7 mouse cellular contexts compared by ENCODE assay signal in the genomic region with DNA sequence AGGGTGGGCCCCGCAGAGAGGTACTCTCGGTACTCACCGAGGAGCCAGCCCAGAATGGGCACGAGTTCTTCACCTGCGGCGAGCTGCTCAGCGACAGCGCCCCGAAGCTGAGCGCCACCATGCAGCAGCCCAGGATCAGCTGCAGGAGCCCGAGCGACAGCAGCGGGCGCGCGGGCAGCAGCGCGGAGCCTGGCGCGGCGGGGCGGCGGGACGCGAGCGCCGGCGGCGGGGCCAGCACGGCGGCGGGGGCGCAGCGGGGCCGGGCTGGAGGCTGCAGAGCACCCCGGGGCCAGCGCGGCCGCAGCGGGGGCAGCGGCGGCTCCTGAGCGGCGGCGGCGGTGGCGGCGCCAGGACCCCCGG. TPM values are rescaled to one million over a fixed set of nuclear protein-coding genes. Genes with fewer than 3 reads are reported as not detected.
DNase-seq lines count a peak whose midpoint lies in the region; ATAC-seq and TF ChIP-seq lines count a peak whose summit lies in the region.

No protein-coding gene starts in this region.

- H3K36me3 ChIP-seq in embryonic facial prominence, embryonic 13.5 days, result no peaks in the 10 kb centered on the region
- no peaks in the 10 kb centered on the region for H3K36me3 ChIP-seq in midbrain, postnatal 0 days (ENCODE audit: insufficient read depth, low read length)

- TF ChIP-seq CTCF in midbrain, postnatal 0 days (IDR thresholded peaks at IDR 0.05), result peak; percentile 26; the same call in 1 of the 2 replicates

- intact Hi-C loops in left cerebral cortex, postnatal 4 days (cut with DNase I), result no loop called here

- no peak overlapping the region for H3K27ac ChIP-seq in embryonic facial prominence, embryonic 13.5 days
- H3K27ac ChIP-seq in midbrain, postnatal 0 days (ENCODE audit: low read depth, low read length), result peak overlapping the region; percentile 55

- under 1% methylated on average over 43 of the region's 49 CpGs for WGBS in embryonic facial prominence, embryonic 13.5 days
- 2% methylated on average over 28 of the region's 49 CpGs for WGBS in midbrain, postnatal 0 days

- H3K9ac ChIP-seq in embryonic facial prominence, embryonic 13.5 days, result peak overlapping the region; percentile 69
- H3K9ac ChIP-seq in midbrain, postnatal 0 days (replicated peaks; ENCODE audit: low read length, poor library complexity, severe bottlenecking), result peak overlapping the region; percentile 80

- peak; percentile 60; the same call in 1 of the 2 replicates for ATAC-seq in embryonic facial prominence, embryonic 13.5 days (ENCODE audit: insufficient number of reproducible peaks, insufficient read depth, low FRiP score, low TSS enrichment, low read depth)
- ATAC-seq in midbrain, postnatal 0 days (ENCODE audit: low FRiP score), result peak; percentile 79

- peaks cover 15% of the 10 kb centered on the region for H3K4me1 ChIP-seq in embryonic facial prominence, embryonic 13.5 days
- 0 out of 2 replicates have a peak, but pooled peaks cover 9% of the 10 kb centered on the region for H3K4me1 ChIP-seq in midbrain, postnatal 0 days (ENCODE audit: insufficient read depth, low read length)

- H3K9me3 ChIP-seq in embryonic facial prominence, embryonic 13.5 days, result no peaks in the 10 kb centered on the region
- H3K9me3 ChIP-seq in midbrain, postnatal 0 days (ENCODE audit: low read length), result no peaks in the 10 kb centered on the region

- H3K27me3 ChIP-seq in embryonic facial prominence, embryonic 13.5 days, result peaks cover 71% of the 10 kb centered on the region
- H3K27me3 ChIP-seq in midbrain, postnatal 0 days (ENCODE audit: insufficient read depth, low read length), result peaks cover 9% of the 10 kb centered on the region

- H3K4me2 ChIP-seq in embryonic facial prominence, embryonic 13.5 days, result peak overlapping the region; percentile 98
- peak overlapping the region; percentile 89 for H3K4me2 ChIP-seq in midbrain, postnatal 0 days (ENCODE audit: low read depth, low read length, poor library complexity, severe bottlenecking)

- peak overlapping the region; percentile 61 for H3K4me3 ChIP-seq in embryonic facial prominence, embryonic 13.5 days
- H3K4me3 ChIP-seq in midbrain, postnatal 0 days (ENCODE audit: low read depth, low read length), result peak overlapping the region; percentile 73

- peak; percentile 15 to 56 for DNase-seq in urinary bladder, adult 18-20 months (ENCODE audit: low spot score in 2 of 2)
- no peak for DNase-seq in urinary bladder, postnatal 10 days (ENCODE audit: low spot score)
- DNase-seq in heart, postnatal 4 days, result peak; percentile 47
- peak; percentile 10 for DNase-seq in left cerebral cortex, postnatal 4 days
- DNase-seq in midbrain, postnatal 0 days (ENCODE audit: low spot score), result peak; percentile 45
- DNase-seq in natural killer cell, adult 2 months (ENCODE audit: low spot score in 2 of 2), result no peak

RNA-seq across cellular contexts. Expression of a gene that starts 0.3 kb away (rescaled TPM):
- polyA plus RNA-seq in embryonic facial prominence, embryonic 13.5 days (2015; fragmentation: Nextera tagmentation; extraction: Ambion mirVana), result 0.47 and 0.48 TPM in 2 replicates
- total RNA-seq in heart, postnatal 4 days (2021), result 10 to 100 TPM; 85.3 to 88.9 TPM
- total RNA-seq in left cerebral cortex, postnatal 4 days (2021), result 10 to 100 TPM; 13.2 to 13.5 TPM
- total RNA-seq in midbrain, postnatal 0 days (2014; rRNA removed), result 16.3 and 16.9 TPM in 2 replicates
- 2.5 and 3.2 TPM in 2 replicates for polyA plus RNA-seq in midbrain, postnatal 0 days (2015; fragmentation: Nextera tagmentation; extraction: Ambion mirVana)

Comparison
In these comparisons a context has a peak if more than half of its experiments do, and no peak if none do; other contexts are left out.
1. DNase-seq: peak in urinary bladder, adult 18-20 months (2 of 2), heart, postnatal 4 days (single experiment), left cerebral cortex, postnatal 4 days (single experiment) and midbrain, postnatal 0 days (single experiment); none in urinary bladder, postnatal 10 days (single experiment) and natural killer cell, adult 2 months (0 of 2).